14 mouse cellular contexts compared by ENCODE assay signal in the genomic region with DNA sequence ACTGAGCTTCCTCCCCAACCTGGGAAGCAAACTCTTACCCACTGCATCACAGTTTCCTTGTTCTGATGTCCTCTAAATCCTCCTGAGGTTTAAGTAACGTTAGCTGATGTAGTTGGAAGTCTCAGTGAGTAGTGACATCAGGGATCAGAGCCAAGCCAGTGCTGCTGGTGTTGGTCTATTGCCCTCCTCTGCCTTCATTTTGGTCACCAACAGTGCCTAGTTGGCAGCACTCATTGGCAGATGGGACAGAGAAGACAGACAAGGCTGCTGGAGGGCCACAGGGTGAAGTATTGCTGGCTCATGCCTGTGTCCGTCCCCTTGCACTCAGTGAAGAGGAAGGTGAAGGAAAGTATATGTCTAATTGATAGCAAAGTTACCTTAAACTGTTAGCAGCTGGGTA.
DNase-seq lines count a peak whose midpoint lies in the region; ATAC-seq and TF ChIP-seq lines count a peak whose summit lies in the region.
"Had no signal": no experiment of that assay in that cellular context is flagged by ENCODE, and none has a peak within 500 bp of the region (broad histone marks: within the 10 kb centered on the region; RNA-seq: fewer than 3 reads in every experiment).

No protein-coding gene starts in this region.

- no peak for TF ChIP-seq EP300 in heart, adult 2 months (IDR thresholded peaks at IDR 0.05; ENCODE audit: insufficient read depth, low read depth, low read length)

- 39% methylated on average over 2 of the region's 2 CpGs for WGBS in heart, adult 2 months
- WGBS in midbrain, embryonic 10.5 days, result 89% methylated on average over 2 of the region's 2 CpGs
- WGBS in midbrain, embryonic 13.5 days, result 82% methylated on average over 2 of the region's 2 CpGs

- no peak for TF ChIP-seq POLR2A in heart, adult 2 months (IDR thresholded peaks at IDR 0.05; ENCODE audit: insufficient read depth, low read depth, low read length)

- peak; percentile 28 to 47 for DNase-seq in heart, adult 2 months
- no peak for DNase-seq in heart, postnatal 4 days
- DNase-seq in midbrain, embryonic 10.5 days (ENCODE audit: low spot score), result no peak
- DNase-seq in cerebellum, adult 9-10 months, result peak; percentile 72
- DNase-seq in heart, postnatal 10 days, result peak; percentile 18 to 37
- DNase-seq in kidney, postnatal 4 days, result no peak
- DNase-seq in layer of hippocampus, postnatal 10 days (ENCODE audit: low spot score in 2 of 2), result no peak
- DNase-seq: adrenal gland, adult 2 months; layer of hippocampus, adult 9-11 months had no signal

- H3K4me3 ChIP-seq in heart, adult 2 months, result no peak overlapping the region
- no peak overlapping the region for H3K4me3 ChIP-seq in midbrain, embryonic 10.5 days
- no peak overlapping the region for H3K4me3 ChIP-seq in midbrain, embryonic 13.5 days (replicated peaks)
- H3K4me3 ChIP-seq: forebrain, embryonic 10.5 days; liver, embryonic 12.5 days; lung, embryonic 15.5 days had no signal

- H3K36me3 ChIP-seq in heart, adult 2 months (ENCODE audit: control insufficient read depth, insufficient read depth, low read length), result peaks cover 13% of the 10 kb centered on the region
- H3K36me3 ChIP-seq in midbrain, embryonic 10.5 days, result peaks cover 51% of the 10 kb centered on the region
- peaks cover 50% of the 10 kb centered on the region for H3K36me3 ChIP-seq in midbrain, embryonic 13.5 days

- no peak overlapping the region for H3K4me2 ChIP-seq in midbrain, embryonic 13.5 days (replicated peaks)
- H3K4me2 ChIP-seq: liver, embryonic 12.5 days; lung, embryonic 15.5 days had no signal

- H3K4me1 ChIP-seq in heart, adult 2 months (ENCODE audit: control insufficient read depth, insufficient read depth, low read length), result peaks cover 4% of the 10 kb centered on the region
- peaks cover 15% of the 10 kb centered on the region for H3K4me1 ChIP-seq in midbrain, embryonic 10.5 days
- H3K4me1 ChIP-seq in midbrain, embryonic 13.5 days (replicated peaks), result peaks cover 14% of the 10 kb centered on the region
- H3K4me1 ChIP-seq: lung, embryonic 15.5 days had no signal

- no peaks in the 10 kb centered on the region for H3K79me2 ChIP-seq in heart, adult 2 months (replicated peaks; ENCODE audit: control insufficient read depth, insufficient read depth, low read length)

- ATAC-seq in midbrain, embryonic 13.5 days, result no peak
- ATAC-seq: liver, embryonic 12.5 days had no signal

- no peak for TF ChIP-seq CTCF in heart, adult 2 months (IDR thresholded peaks at IDR 0.05)

- H3K9me3 ChIP-seq in midbrain, embryonic 10.5 days (replicated peaks), result no peaks in the 10 kb centered on the region
- H3K9me3 ChIP-seq in midbrain, embryonic 13.5 days, result no peaks in the 10 kb centered on the region
- H3K9me3 ChIP-seq: forebrain, embryonic 10.5 days; liver, embryonic 12.5 days; lung, embryonic 15.5 days had no signal

- intact Hi-C loops in heart, adult 2 months (cut with DNase I), result loop anchor here (10.0 kb wide), 1 partner anchor 251 kb away; no protein-coding TSS in a partner anchor
- intact Hi-C loops in heart, postnatal 10 days (cut with DNase I), result no loop called here

- no peak overlapping the region for H3K9ac ChIP-seq in heart, adult 2 months (ENCODE audit: low read depth, low read length)
- no peak overlapping the region for H3K9ac ChIP-seq in midbrain, embryonic 13.5 days (replicated peaks)
- H3K9ac ChIP-seq: liver, embryonic 12.5 days; lung, embryonic 15.5 days had no signal

- peak overlapping the region; percentile 71 for H3K27ac ChIP-seq in heart, adult 2 months
- H3K27ac ChIP-seq in midbrain, embryonic 10.5 days (replicated peaks), result 0 out of 2 replicates have a peak overlapping the region, but pooled peaks have one; percentile 6
- no peak overlapping the region for H3K27ac ChIP-seq in midbrain, embryonic 13.5 days
- H3K27ac ChIP-seq: forebrain, embryonic 10.5 days; kidney, postnatal 0 days; liver, embryonic 12.5 days; lung, embryonic 15.5 days had no signal

- H3K27me3 ChIP-seq in heart, adult 2 months (ENCODE audit: control insufficient read depth, insufficient read depth, low read length), result no peaks in the 10 kb centered on the region
- H3K27me3 ChIP-seq in midbrain, embryonic 10.5 days (ENCODE audit: low read depth, poor library complexity, severe bottlenecking), result no peaks in the 10 kb centered on the region
- no peaks in the 10 kb centered on the region for H3K27me3 ChIP-seq in midbrain, embryonic 13.5 days
- H3K27me3 ChIP-seq: liver, embryonic 12.5 days; lung, embryonic 15.5 days had no signal

Comparison
In these comparisons a context has a peak if more than half of its experiments do, and no peak if none do; other contexts are left out.
1. DNase-seq: peak in heart, adult 2 months (2 of 2), cerebellum, adult 9-10 months (single experiment) and heart, postnatal 10 days (2 of 2); none in heart, postnatal 4 days (single experiment), midbrain, embryonic 10.5 days (single experiment), kidney, postnatal 4 days (0 of 2) and layer of hippocampus, postnatal 10 days (0 of 2).